Mouse (Mus musculus) forebrain, embryonic 12.5 days (tissue): ENCODE data around the gene Gm20696. TPM values are rescaled to one million over a fixed set of nuclear protein-coding genes. Genes with fewer than 3 reads are reported as not detected.

Experiments used
- ATAC-seq: fragments of 200-750 bp; cut with Nextera tagmentation; 2 replicates; pipeline ENCODE4 v1.8.0; 2017; ENCODE audit warnings: moderate TSS enrichment; ENCODE audit not compliant: low FRiP score
- H3K27ac ChIP-seq: fragments of 300-500 bp; sonication (generic); 2 replicates; pipeline ENCODE4 v1.5.1; 2016; ENCODE audit warnings: mild to moderate bottlenecking
- H3K27me3 ChIP-seq: fragments of 300-500 bp; sonication (generic); 2 replicates; pipeline ENCODE4 v1.6.1; 2016; ENCODE audit warnings: mild to moderate bottlenecking
- H3K36me3 ChIP-seq: fragments of 300-500 bp; sonication (generic); replicated peaks from 2 replicates; pipeline ENCODE4 v1.6.1; 2016; ENCODE audit warnings: mild to moderate bottlenecking
- H3K4me1 ChIP-seq: fragments of 300-500 bp; sonication (generic); 2 replicates; pipeline ENCODE4 v1.6.1; 2016
- H3K4me2 ChIP-seq: fragments of 300-500 bp; sonication (generic); 2 replicates; pipeline ENCODE4 v1.6.1; 2016; ENCODE audit warnings: mild to moderate bottlenecking, moderate library complexity
- H3K4me3 ChIP-seq: fragments of 300-500 bp; sonication (generic); replicated peaks from 2 replicates; pipeline ENCODE4 v1.5.1; 2016; ENCODE audit warnings: mild to moderate bottlenecking
- H3K9ac ChIP-seq: fragments of 300-500 bp; sonication (generic); 2 replicates; pipeline ENCODE4 v1.6.1; 2016; ENCODE audit warnings: mild to moderate bottlenecking
- H3K9me3 ChIP-seq: fragments of 300-500 bp; sonication (generic); 2 replicates; pipeline ENCODE4 v1.6.1; 2016
- WGBS: fragments of 180-500 bp; shearing (Covaris S2); methylation state at CpG from one replicate; pipeline ENCODE4 v1.1.7; 2016; 5-methylcytosine and 5-hydroxymethylcytosine counted together
- polyA plus RNA-seq: library from polyadenylated mRNA; unstranded; fragments of >200 nt; fragmentation: Nextera tagmentation; extraction: Ambion mirVana; gene quantifications from 2 replicates; pipeline ENCODE4 v1.2.1, GENCODE M21; 2016

The Gm20696 gene
- polyA plus RNA-seq, 1 experiment from 2014 or later, result 6.0 TPM

DNA sequence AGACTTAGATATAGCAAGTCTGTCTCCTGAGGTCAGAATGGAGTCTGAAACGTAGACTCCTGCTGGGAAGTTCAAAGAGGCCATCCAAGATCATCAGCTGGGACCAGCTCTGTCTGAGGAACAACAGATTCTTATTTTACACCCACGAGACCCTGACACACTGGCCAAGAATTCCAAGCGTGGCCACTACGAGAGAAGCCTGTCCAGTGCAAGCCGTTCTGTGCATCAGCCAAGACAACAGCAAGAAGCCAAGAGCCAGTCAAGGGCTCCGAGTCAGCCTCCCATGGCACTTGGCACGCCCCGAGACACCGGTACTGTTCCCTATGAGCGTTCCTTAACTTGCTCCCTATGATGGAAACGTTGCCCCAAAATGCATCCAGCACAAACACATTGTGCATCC is 338.9 kb downstream of the Gm20696 start:
- 86% methylated on average over 11 of the region's 11 CpGs for WGBS
- H3K27me3 ChIP-seq, result no peaks in the 10 kb centered on the region
- no peak for ATAC-seq
- H3K27ac ChIP-seq, result no peak overlapping the region
- no peaks in the 10 kb centered on the region for H3K9me3 ChIP-seq
- H3K4me3 ChIP-seq, result no peak overlapping the region
- no peaks in the 10 kb centered on the region for H3K36me3 ChIP-seq
- peaks cover 3% of the 10 kb centered on the region; the same call in 1 of the 2 replicates for H3K4me1 ChIP-seq
- H3K4me2 ChIP-seq, result no peak overlapping the region
- H3K9ac ChIP-seq, result no peak overlapping the region

DNA sequence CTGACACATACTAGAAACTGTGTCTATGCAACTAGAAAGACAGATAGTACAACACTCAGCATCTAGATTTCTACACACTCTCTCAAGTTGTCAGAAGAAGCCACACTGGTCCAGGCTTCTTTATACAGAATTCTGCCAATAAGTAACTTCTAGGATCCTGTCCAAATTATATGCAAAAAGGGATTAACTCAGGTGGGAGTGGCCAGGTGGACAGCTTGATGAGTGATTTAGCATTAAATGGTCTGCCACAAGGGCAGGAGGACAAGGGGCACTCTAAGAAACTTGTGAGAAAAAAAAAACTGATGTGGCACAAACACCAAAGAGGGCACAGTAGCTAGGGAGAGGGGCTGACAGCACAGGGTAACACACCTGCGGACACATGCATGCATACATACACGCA is 340.7 kb downstream of the Gm20696 start:
- H3K4me3 ChIP-seq, result no peak overlapping the region
- peaks cover 8% of the 10 kb centered on the region for H3K4me1 ChIP-seq
- H3K27ac ChIP-seq, result no peak overlapping the region
- no peak overlapping the region for H3K4me2 ChIP-seq
- H3K9me3 ChIP-seq, result no peaks in the 10 kb centered on the region
- H3K27me3 ChIP-seq, result no peaks in the 10 kb centered on the region
- no peak overlapping the region for H3K9ac ChIP-seq
- no peaks in the 10 kb centered on the region for H3K36me3 ChIP-seq
- 91% methylated on average over 2 of the region's 2 CpGs for WGBS
- no peak for ATAC-seq

DNA sequence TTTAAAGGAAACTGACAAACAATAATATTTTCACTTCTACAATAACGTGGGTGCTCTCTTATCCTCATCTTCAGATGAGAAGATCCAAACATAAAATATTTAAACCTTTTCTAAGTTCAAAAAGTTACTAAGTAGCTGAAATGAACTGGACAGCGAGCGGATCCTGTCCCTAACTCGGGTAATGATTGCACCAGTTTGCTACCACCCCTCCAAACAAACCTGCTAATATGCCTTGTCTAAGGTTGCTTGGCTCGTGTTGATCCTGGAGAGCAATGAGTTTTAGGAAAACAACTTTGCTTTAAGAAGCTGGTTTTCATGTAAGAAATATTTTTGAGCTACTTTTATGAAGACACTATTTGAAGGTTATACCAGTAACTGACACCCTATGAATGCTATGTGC is 341.1 kb downstream of the Gm20696 start:
- no peak overlapping the region for H3K4me2 ChIP-seq
- H3K4me1 ChIP-seq, result peaks cover 13% of the 10 kb centered on the region
- ATAC-seq, result no peak
- no peaks in the 10 kb centered on the region for H3K27me3 ChIP-seq
- H3K27ac ChIP-seq, result no peak overlapping the region
- H3K9me3 ChIP-seq, result no peaks in the 10 kb centered on the region
- H3K4me3 ChIP-seq, result no peak overlapping the region
- 90% methylated on average over 5 of the region's 5 CpGs for WGBS
- no peak overlapping the region for H3K9ac ChIP-seq
- H3K36me3 ChIP-seq, result no peaks in the 10 kb centered on the region

DNA sequence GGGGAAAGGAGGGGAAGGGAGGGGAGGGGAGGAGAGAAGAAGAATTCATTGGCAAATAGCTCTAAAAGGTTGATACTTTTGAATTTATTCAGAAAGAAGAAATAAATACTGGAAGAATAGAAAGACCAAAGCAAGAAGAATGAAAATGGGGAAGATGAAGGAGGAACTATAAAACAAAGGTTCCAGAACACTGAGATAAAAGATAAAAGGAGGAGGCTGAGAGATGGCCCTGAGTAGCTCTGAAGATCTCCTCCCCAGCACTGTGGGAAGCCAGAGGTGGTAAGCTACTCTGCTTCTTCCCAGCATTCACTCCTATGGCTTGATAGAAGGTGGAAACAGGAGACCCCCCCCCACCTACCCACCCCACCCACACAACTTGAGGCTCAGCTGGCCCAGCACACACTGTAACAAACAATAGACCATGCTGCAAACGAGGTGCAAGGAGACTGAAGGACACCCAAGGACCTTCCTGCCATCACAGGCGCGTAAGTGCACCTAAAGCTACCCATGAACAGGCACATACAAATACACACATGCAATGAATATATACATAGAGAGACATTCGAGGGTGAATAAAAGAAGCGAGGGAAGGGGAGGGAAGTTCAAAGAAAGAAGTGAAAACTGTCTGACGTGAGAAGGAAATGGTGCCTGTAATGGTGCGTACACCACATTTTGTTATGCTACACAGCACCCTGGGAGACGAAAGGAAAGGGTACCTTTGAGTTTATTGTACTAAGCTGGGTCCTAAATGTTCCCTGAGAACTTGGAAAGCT is 344.3 kb downstream of the Gm20696 start:
- H3K4me3 ChIP-seq, result no peak overlapping the region
- no peaks in the 10 kb centered on the region for H3K27me3 ChIP-seq
- H3K4me2 ChIP-seq, result no peak overlapping the region
- H3K36me3 ChIP-seq, result no peaks in the 10 kb centered on the region
- 82% methylated on average over 8 of the region's 8 CpGs for WGBS
- H3K9me3 ChIP-seq, result no peaks in the 10 kb centered on the region
- H3K27ac ChIP-seq, result no peak overlapping the region
- H3K9ac ChIP-seq, result no peak overlapping the region
- ATAC-seq, result no peak
- H3K4me1 ChIP-seq, result peaks cover 22% of the 10 kb centered on the region

DNA sequence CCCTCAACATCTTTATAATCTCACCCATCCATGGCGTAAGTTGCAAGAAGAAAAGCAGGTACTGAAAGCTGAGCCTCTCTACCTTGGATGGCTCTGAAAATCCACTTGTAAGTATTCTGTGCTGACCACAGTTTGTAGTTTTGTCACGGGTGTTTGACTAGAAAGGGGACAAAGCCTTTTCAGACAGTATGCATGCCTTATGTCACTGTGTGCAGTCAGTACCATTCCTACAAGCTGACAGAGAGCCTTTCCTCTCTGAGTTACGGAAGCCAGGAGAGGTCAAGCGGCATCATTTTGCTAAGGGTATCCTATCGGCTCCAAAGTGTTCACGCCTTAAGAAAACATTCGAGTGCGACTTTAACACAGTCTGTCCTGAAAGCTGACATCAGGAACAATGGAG is 346.2 kb downstream of the Gm20696 start:
- H3K9ac ChIP-seq, result no peak overlapping the region
- H3K4me3 ChIP-seq, result no peak overlapping the region
- H3K4me2 ChIP-seq, result no peak overlapping the region
- no peaks in the 10 kb centered on the region for H3K9me3 ChIP-seq
- 0 out of 2 replicates have a peak overlapping the region, but pooled peaks have one; percentile 42 for H3K27ac ChIP-seq
- H3K36me3 ChIP-seq, result no peaks in the 10 kb centered on the region
- H3K27me3 ChIP-seq, result no peaks in the 10 kb centered on the region
- peaks cover 22% of the 10 kb centered on the region for H3K4me1 ChIP-seq
- ATAC-seq, result no peak
- WGBS, result 77% methylated on average over 8 of the region's 8 CpGs

DNA sequence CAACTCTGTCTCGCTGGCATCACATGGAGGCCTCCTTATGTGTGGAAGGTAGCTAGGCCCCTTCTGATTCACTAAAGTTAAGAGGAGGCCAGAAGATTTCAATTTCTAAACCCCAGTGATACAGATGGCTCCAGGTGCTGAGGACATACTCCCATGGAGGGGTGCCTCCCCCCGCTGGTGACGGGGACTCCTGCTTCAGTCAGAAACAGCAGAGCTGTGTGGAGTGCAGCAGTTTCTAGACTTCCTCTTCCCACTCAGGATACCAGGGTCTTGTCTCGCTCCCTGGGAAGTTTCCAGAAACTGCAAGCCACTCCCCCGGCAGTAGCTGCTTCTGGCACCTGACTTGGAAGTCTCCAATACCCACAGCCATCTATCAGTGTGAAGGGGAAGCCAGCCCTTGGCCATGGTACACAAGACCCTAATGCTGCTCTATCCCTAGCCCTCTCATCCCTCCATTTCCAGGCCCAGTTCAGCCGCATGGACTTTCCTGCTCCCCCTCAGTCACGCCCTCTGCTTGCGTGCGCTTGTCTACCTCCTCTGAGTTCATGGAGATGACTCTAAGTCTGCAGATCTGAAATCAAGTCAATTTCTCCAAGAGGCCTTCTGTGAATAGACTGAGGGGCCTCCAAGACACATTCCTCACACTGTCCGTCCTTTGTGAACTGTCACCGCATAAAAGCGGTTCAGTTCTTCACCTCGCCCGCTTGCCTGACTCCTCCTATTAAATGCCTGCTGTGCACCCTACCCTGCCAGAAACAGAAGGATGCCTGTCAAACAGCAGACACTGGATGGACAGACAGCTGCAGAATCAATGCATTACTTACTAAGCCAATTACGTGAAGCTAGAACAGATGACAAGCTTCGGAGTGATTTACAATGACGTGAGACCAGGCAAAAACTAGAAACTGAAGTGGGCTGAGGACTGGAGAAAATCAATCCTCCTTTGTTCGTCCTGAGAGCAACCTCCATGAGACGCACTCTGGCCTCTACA is 346.9 kb downstream of the Gm20696 start:
- H3K27me3 ChIP-seq, result no peaks in the 10 kb centered on the region
- H3K9me3 ChIP-seq, result no peaks in the 10 kb centered on the region
- WGBS, result 58% methylated on average over 19 of the region's 19 CpGs
- peaks cover 22% of the 10 kb centered on the region for H3K4me1 ChIP-seq
- H3K36me3 ChIP-seq, result no peaks in the 10 kb centered on the region
- H3K4me2 ChIP-seq, result no peak overlapping the region
- H3K27ac ChIP-seq, result 0 out of 2 replicates have a peak overlapping the region, but pooled peaks have one; percentile 42
- ATAC-seq, result peak; percentile 44; the same call in 1 of the 2 replicates
- no peak overlapping the region for H3K9ac ChIP-seq
- H3K4me3 ChIP-seq, result no peak overlapping the region

DNA sequence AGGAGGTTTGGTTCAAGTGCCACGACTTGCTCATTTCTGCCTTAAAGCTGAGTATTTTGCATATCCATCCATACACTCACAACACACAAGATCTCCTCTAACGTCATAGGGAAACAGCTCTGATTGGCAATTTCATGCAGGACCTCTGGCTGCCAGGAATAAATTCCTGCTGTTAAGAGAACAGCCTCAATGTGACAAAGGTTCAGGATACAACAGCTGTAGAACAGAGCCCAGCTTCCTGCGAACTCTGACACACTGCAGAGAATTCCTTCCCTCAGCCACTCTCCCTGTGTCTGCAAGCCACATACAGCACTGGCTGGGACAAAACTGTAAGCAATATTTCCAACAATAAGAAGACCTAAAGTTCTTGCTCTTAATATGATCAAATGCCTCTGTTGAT is 351.9 kb downstream of the Gm20696 start:
- Histone ChIP-seq H3K36me3 (no peaks in the 10 kb centered on the region), H3K27me3 (no peaks in the 10 kb centered on the region), H3K9ac (no peak overlapping the region), H3K4me1 (peaks cover 26% of the 10 kb centered on the region), H3K9me3 (no peaks in the 10 kb centered on the region), H3K4me2 (no peak overlapping the region), H3K4me3 (no peak overlapping the region), H3K27ac (no peak overlapping the region)
- WGBS, result 68% methylated on average over 3 of the region's 3 CpGs
- ATAC-seq, result no peak

DNA sequence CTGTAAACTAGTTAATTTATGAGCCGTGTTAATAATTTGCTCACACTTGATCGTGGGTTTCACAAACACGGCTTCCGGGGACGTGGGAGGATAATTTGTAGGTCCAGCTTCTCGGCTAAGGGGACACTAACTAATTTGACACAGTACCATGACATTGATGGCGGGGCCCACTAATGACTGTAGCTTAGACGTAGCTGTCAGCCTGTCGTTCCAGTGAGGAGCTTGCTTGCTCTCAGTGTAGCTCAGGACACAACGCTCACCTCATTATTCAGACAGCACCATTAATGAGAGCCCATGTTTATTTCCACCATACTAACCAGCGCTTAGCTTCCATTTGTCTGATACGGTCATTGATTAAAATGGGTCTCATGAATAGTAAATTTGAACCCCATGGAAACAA is 356.1 kb downstream of the Gm20696 start:
- Histone ChIP-seq H3K4me3 (no peak overlapping the region), H3K36me3 (0 out of 2 replicates have a peak, but pooled peaks cover 3% of the 10 kb centered on the region), H3K27me3 (no peaks in the 10 kb centered on the region), H3K4me2 (no peak overlapping the region), H3K27ac (no peak overlapping the region), H3K9me3 (no peaks in the 10 kb centered on the region), H3K4me1 (peaks cover 22% of the 10 kb centered on the region), H3K9ac (no peak overlapping the region)
- WGBS, result 50% methylated on average over 12 of the region's 12 CpGs
- ATAC-seq, result peak; percentile 57

DNA sequence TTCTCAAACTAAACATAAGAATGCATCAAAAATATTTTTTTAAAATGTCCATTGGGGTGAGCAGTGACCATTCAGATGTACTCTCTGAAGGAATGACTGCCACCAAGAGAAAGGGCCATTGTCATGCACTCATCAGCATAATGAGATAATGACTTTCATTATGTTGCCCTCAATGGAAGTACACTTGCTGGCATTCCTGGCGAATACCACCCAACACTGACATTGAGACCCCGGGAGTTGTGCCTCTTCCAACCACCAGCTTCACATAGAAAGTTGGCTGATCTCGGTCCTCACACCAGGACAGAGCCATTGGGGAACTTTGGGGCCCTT is 356.5 kb downstream of the Gm20696 start:
- H3K9ac ChIP-seq, result no peak overlapping the region
- no peaks in the 10 kb centered on the region for H3K9me3 ChIP-seq
- 35% methylated on average over 3 of the region's 3 CpGs for WGBS
- no peak overlapping the region for H3K4me2 ChIP-seq
- ATAC-seq, result 0 out of 2 replicates have a peak, but pooled peaks have one; percentile 20
- H3K4me1 ChIP-seq, result peaks cover 22% of the 10 kb centered on the region
- H3K36me3 ChIP-seq, result 0 out of 2 replicates have a peak, but pooled peaks cover 3% of the 10 kb centered on the region
- H3K27ac ChIP-seq, result no peak overlapping the region
- no peaks in the 10 kb centered on the region for H3K27me3 ChIP-seq
- no peak overlapping the region for H3K4me3 ChIP-seq

DNA sequence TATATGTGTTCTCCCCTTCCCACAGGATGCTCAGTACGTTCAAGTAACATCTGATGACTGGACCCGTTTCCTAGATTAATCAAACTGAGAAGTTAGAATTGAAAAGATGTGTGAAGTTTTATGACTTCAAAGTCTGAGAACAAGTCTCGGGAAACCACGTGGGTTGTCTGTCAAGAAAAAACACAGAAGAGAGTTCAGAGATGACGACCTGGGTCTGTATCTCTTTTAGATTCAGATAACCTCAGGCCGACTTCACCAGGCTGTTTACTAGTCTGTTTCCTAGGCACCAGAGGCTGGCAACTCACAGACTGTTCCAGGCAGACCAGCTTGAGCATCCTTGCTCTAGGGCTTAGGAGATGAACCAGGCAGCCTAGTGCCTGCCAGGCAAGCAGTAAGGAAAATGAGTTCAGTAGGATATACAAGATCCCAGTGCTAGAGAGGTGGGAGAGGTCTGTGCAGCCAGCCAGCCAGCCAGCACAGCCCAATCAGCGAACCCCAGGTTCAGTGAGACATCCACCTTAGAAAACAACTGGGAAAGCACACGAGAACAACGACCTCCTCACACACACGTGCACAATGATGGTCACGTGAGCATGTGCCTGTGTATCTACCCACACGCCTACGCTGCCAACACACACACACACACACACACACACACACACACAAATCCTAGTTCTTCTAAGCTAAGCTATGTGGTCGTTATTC is 357.0 kb downstream of the Gm20696 start:
- no peak overlapping the region for H3K27ac ChIP-seq
- H3K9me3 ChIP-seq, result no peaks in the 10 kb centered on the region
- no peak for ATAC-seq
- 76% methylated on average over 14 of the region's 14 CpGs for WGBS
- no peak overlapping the region for H3K9ac ChIP-seq
- H3K4me1 ChIP-seq, result peaks cover 22% of the 10 kb centered on the region
- no peak overlapping the region for H3K4me2 ChIP-seq
- H3K4me3 ChIP-seq, result no peak overlapping the region
- H3K36me3 ChIP-seq, result 0 out of 2 replicates have a peak, but pooled peaks cover 3% of the 10 kb centered on the region
- no peaks in the 10 kb centered on the region for H3K27me3 ChIP-seq

DNA sequence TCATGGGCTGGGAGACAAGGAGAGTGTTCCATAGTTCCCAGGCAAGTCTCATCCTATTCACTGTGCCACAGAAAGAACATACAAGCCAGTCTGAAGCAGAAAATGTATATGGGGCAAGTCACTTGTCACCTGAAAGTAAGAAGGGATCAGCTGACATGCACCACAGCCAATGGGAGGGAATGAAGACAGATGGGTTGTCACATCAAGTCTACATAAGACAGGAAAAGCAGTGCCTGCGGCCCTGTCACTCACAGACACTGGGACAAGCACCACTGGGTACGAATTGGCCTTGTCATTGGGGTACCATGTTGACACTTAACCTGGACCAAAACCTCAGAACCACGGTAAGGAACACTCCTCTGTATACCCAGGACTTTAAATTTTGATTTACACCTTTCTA is 360.8 kb downstream of the Gm20696 start:
- Histone ChIP-seq H3K27ac (no peak overlapping the region), H3K36me3 (0 out of 2 replicates have a peak, but pooled peaks cover 3% of the 10 kb centered on the region), H3K4me1 (peaks cover 11% of the 10 kb centered on the region), H3K27me3 (no peaks in the 10 kb centered on the region), H3K9ac (no peak overlapping the region), H3K4me3 (no peak overlapping the region), H3K4me2 (no peak overlapping the region), H3K9me3 (no peaks in the 10 kb centered on the region)
- 92% methylated on average over 3 of the region's 3 CpGs for WGBS
- ATAC-seq, result no peak

DNA sequence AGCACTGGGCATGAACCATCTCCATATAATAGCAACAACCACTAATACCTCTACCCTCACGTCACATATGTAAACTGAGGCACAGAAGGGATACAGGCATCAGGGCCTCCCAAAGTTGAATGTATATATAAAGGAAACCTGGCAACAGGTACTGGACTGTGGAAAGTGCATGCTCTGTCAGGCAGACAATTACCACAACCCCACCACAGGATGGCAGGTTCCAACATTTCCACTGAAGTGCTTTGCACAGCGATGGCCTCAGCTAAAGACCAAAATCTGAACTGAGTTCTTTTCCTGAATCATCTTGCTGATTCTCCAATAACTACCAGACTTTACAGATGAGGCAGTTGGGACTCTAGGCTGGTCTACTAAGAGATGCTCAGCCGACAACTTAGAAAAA is 361.4 kb downstream of the Gm20696 start:
- Histone ChIP-seq H3K4me3 (no peak overlapping the region), H3K27me3 (no peaks in the 10 kb centered on the region), H3K4me1 (peaks cover 6% of the 10 kb centered on the region), H3K4me2 (no peak overlapping the region), H3K9ac (no peak overlapping the region), H3K36me3 (0 out of 2 replicates have a peak, but pooled peaks cover 3% of the 10 kb centered on the region), H3K9me3 (no peaks in the 10 kb centered on the region), H3K27ac (no peak overlapping the region)
- no peak for ATAC-seq
- WGBS, result 95% methylated on average over 3 of the region's 3 CpGs
